Mouse (Mus musculus) heart, adult 2 months (tissue): Measurements from ENCODE around the gene Sh2d7.

Experiments
- CTCF ChIP-seq: fragments of 200-600 bp; IDR thresholded peaks from 2 replicates; pipeline ENCODE4 v1.8.1; 2022; ENCODE audit warnings: antibody characterized with exemption, mild to moderate bottlenecking, moderate library complexity
- POLR2A ChIP-seq: fragments of 200-500 bp; IDR thresholded peaks from 2 replicates; pipeline ENCODE4 v1.6.1; 2011; ENCODE audit warnings: mild to moderate bottlenecking, low read depth, low read length, control low read depth; ENCODE audit not compliant: insufficient read depth

- TF ChIP-seq POLR2A = no peak
- TF ChIP-seq CTCF = no peak
Observed at GRCm38 (mm10) chr9:54502111-54502495, 36.7 kb upstream of the Sh2d7 start.
